Mouse (Mus musculus): ENCODE measurements at regions not wholly inside any gene's neighbourhood (a gene's known extent, or its start where the extent isn't known, plus 50 kb on each side); places are given as distances from the start of the nearest gene placed in this dataset.

DNA sequence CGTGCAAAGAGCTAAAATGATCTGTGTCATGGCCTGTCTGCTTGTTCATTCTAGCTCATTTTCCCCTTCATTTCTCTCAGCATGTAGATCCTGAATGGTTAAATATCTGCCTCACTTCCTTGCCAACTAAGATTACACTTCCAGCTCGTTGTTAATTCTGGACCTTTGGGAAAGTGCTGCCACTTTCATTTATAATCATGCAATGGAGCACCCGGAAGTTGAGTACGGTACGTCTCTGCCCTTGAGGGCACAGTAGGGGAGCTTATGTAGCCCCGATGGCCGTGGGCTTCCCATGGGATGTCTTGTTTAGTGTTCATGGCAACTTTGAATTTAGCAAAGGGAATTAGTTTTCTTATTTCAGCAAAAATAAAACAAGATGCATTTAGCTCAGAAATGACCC is 334.4 kb downstream of the Kcnrg start:
- Histone ChIP-seq H3K36me3 (no peaks in the 10 kb centered on the region), H3K27ac (no peak overlapping the region), H3K4me3 (no peak overlapping the region), H3K4me1 (no peaks in the 10 kb centered on the region), H3K9me3 (no peaks in the 10 kb centered on the region), H3K27me3 (ENCODE audit: insufficient read depth, poor library complexity, severe bottlenecking) (no peaks in the 10 kb centered on the region)
- DNase-seq (ENCODE audit: low spot score): no peak
- 80% methylated on average over 7 of the region's 7 CpGs for WGBS

DNA sequence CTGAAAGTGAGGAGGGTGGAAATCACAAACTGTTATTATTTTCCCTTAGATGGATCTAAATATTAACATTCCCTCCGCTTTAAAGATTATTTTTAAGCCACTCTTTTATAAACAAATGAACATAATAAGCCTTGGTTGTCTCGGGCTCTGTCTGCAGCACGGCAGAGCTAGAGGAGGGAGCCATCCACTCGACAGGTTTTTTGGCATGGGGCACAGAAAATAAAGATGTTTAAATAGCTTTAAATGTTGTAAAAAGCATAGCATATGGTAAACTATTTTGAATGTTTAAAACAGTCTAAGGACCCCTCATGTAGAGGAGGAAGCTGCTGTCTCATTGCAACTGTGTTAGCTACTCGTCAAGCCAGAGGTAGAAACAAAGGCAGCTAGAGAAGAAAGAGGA is 338.4 kb downstream of the Kcnrg start:
- Histone ChIP-seq H3K4me1 (0 out of 2 replicates have a peak, but pooled peaks cover 5% of the 10 kb centered on the region), H3K36me3 (no peaks in the 10 kb centered on the region), H3K4me3 (no peak overlapping the region), H3K27ac (no peak overlapping the region), H3K9me3 (no peaks in the 10 kb centered on the region), H3K27me3 (ENCODE audit: insufficient read depth, poor library complexity, severe bottlenecking) (no peaks in the 10 kb centered on the region)
- no peak for DNase-seq (ENCODE audit: low spot score)
- 73% methylated on average over 5 of the region's 5 CpGs for WGBS

DNA sequence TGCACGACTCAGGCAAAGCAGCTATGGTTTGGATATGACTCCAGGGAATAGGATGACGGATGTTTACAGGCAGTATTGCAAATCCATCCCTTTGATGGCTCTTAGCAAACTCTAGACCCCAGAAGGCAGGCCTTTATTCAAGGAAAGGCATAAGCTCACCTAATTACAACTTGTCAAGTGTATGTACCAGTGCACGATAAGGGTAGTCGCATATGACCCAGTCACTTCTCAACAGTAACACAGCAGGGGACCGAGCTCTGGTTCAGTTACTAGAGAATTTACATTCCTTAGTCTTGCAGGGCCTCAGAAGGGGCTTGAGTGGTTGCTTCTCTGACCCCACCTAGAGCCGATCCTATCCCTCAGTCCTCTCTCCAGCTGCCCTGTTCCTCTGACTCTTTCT is 342.2 kb downstream of the Kcnrg start:
- Histone ChIP-seq H3K27ac (no peak overlapping the region), H3K4me3 (no peak overlapping the region), H3K36me3 (no peaks in the 10 kb centered on the region), H3K4me1 (0 out of 2 replicates have a peak, but pooled peaks cover 5% of the 10 kb centered on the region), H3K9me3 (no peaks in the 10 kb centered on the region), H3K27me3 (ENCODE audit: insufficient read depth, poor library complexity, severe bottlenecking) (no peaks in the 10 kb centered on the region)
- WGBS: 61% methylated on average over 6 of the region's 6 CpGs
- DNase-seq (ENCODE audit: low spot score): no peak

DNA sequence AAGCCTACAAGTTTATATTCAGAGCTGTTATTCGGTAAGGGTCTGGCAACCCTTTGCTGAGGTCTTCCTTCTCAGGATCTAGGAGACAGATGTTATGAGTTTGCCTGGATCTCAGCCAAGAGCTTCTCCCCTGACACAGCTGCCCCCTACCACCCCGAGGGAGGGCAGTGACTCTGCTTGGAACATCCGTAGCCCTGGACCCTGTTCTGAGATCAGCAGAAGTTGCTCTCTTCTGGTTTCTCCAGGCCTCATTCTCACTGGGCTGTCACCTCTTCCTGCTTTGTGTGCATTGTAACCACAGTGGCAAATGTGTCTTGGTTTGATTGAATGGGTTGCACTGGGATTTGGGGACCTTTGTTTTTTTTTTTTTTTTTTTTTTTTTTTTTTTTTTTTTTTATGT is 342.4 kb upstream of the Rnaseh2b start:
- Histone ChIP-seq H3K36me3 (no peaks in the 10 kb centered on the region), H3K9me3 (no peaks in the 10 kb centered on the region), H3K4me1 (0 out of 2 replicates have a peak, but pooled peaks cover 5% of the 10 kb centered on the region), H3K27me3 (ENCODE audit: insufficient read depth, poor library complexity, severe bottlenecking) (no peaks in the 10 kb centered on the region), H3K4me3 (no peak overlapping the region), H3K27ac (no peak overlapping the region)
- WGBS: 68% methylated on average over 3 of the region's 3 CpGs
- no peak for DNase-seq (ENCODE audit: low spot score)

DNA sequence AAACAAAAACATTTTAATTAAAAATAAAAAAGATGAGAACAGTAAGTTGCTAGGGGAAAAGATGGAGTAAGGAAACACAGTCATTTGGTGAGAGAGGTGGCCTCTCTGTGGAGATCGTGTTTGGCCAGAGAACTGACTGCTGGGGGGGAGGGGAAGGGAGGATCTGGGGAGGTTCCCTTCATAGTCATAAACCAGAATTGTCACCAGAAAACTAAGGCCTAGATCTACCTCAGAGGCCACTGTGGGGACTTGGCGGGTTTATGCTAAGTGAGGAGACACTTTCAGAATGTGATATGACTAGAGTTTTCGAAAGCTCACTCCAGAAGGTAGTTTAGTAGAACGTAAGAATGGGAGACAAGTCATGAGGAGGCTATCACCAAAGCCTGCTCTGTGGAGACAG is 339.4 kb upstream of the Rnaseh2b start:
- Histone ChIP-seq H3K4me1 (0 out of 2 replicates have a peak, but pooled peaks cover 5% of the 10 kb centered on the region), H3K36me3 (no peaks in the 10 kb centered on the region), H3K4me3 (no peak overlapping the region), H3K27me3 (ENCODE audit: insufficient read depth, poor library complexity, severe bottlenecking) (no peaks in the 10 kb centered on the region), H3K27ac (no peak overlapping the region), H3K9me3 (no peaks in the 10 kb centered on the region)
- 81% methylated on average over 4 of the region's 4 CpGs for WGBS
- DNase-seq (ENCODE audit: low spot score): no peak

- H3K36me3 ChIP-seq: no peaks in the 10 kb centered on the region
- no peaks in the 10 kb centered on the region for H3K4me1 ChIP-seq
- no peak overlapping the region for H3K4me3 ChIP-seq
- no peak for DNase-seq (ENCODE audit: low spot score)
- no peaks in the 10 kb centered on the region for H3K27me3 ChIP-seq (ENCODE audit: insufficient read depth, poor library complexity, severe bottlenecking)
- no peak overlapping the region for H3K27ac ChIP-seq
- H3K9me3 ChIP-seq: no peaks in the 10 kb centered on the region
Measured at GRCm38 (mm10) chr14:61955416-61955815, 337.0 kb upstream of the Rnaseh2b start.

DNA sequence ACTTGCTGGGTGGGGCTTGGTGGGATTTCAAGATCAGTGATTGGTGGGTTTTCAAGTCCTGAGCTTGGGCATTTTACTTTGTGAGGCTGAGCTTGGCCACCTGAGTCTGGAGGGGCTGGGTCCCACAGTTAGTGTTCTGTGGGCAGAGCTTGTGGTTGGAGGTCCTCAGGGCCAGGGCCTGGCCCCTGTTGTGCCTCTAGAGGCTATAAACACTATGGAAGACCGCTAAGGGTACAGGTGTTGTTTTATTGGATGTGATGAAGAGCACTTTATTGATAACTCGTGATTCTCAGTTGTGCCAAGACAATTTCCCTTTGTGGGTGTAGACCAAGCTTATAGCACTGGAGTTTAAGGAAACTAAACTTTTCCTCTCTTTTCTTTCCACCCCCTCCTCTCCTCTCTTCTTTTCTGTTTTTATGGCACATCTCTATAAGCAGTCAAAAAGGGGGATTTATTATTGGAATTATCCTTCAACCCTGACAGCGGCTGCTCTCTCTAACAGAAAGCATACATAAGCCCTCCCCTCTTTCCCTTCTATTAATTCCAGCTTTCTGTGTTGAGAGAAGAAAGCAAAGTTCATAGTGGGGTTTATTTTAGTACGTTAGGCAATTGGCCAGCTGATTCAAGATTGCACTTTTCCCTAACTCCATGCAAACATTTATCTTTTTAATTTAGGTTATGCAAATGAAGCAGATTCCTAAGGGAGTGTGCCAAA is 332.0 kb upstream of the Rnaseh2b start:
- Histone ChIP-seq H3K4me3 (no peak overlapping the region), H3K4me1 (no peaks in the 10 kb centered on the region), H3K27ac (no peak overlapping the region), H3K27me3 (ENCODE audit: insufficient read depth, poor library complexity, severe bottlenecking) (no peaks in the 10 kb centered on the region), H3K36me3 (no peaks in the 10 kb centered on the region), H3K9me3 (no peaks in the 10 kb centered on the region)
- 87% methylated on average over 4 of the region's 4 CpGs for WGBS
- DNase-seq (ENCODE audit: low spot score): no peak

DNA sequence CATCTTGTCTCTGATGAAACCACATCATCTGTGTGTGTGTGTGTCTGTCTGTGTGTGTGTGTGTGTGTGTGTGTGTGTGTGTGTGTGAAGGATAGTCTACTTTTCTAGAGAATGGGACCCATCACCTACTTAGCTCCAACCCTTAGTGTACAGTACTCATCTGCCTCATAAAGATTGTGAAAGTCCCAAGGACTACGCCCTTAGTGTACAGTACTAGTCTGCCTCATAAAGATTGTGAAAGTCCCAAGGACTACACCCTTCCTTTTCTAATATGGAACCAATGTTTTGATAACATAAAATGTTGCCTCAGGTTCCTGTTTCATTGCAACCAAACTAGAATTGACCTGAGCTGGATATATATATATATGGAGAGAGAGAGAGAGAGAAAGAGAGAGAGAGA is 323.9 kb upstream of the Rnaseh2b start:
- Histone ChIP-seq H3K36me3 (no peaks in the 10 kb centered on the region), H3K4me3 (no peak overlapping the region), H3K9me3 (no peaks in the 10 kb centered on the region), H3K27me3 (ENCODE audit: insufficient read depth, poor library complexity, severe bottlenecking) (no peaks in the 10 kb centered on the region), H3K4me1 (no peaks in the 10 kb centered on the region), H3K27ac (no peak overlapping the region)
- no peak for DNase-seq (ENCODE audit: low spot score)
- 97% methylated on average over 1 of the region's 1 CpGs for WGBS

- H3K36me3 ChIP-seq: no peaks in the 10 kb centered on the region
- H3K4me3 ChIP-seq: no peak overlapping the region
- no peaks in the 10 kb centered on the region for H3K27me3 ChIP-seq (ENCODE audit: insufficient read depth, poor library complexity, severe bottlenecking)
- H3K9me3 ChIP-seq: no peaks in the 10 kb centered on the region
- H3K4me1 ChIP-seq: no peaks in the 10 kb centered on the region
- DNase-seq (ENCODE audit: low spot score): no peak
- H3K27ac ChIP-seq: no peak overlapping the region
- WGBS: 76% methylated on average over 5 of the region's 5 CpGs
Measured at GRCm38 (mm10) chr14:61968957-61969535, 323.3 kb upstream of the Rnaseh2b start.

DNA sequence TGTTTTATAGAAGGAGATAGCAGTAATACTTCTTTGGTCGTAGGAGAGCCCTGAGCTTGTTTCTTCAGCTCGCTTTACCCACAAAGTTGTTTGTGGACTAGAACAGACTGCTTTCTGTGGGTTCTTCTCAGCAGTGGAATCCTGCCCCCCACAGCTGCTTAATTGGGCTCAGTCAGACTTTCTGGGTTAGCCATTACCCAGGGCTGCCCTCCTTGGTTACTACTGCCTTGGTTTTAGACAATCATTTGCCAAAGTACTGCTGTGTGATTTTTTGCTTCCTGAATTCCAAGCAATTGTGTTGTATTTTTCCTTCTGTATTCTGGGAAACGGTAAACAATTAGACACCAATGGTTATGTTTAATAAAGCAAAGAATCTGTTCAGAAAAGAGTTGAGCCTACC is 321.8 kb upstream of the Rnaseh2b start:
- WGBS: 74% methylated on average over 3 of the region's 3 CpGs
- H3K4me3 ChIP-seq: no peak overlapping the region
- H3K4me1 ChIP-seq: no peaks in the 10 kb centered on the region
- 0 out of 2 replicates have a peak, but pooled peaks cover 5% of the 10 kb centered on the region for H3K27me3 ChIP-seq (ENCODE audit: insufficient read depth, poor library complexity, severe bottlenecking)
- H3K27ac ChIP-seq: no peak overlapping the region
- H3K9me3 ChIP-seq: no peaks in the 10 kb centered on the region
- DNase-seq (ENCODE audit: low spot score): no peak
- no peaks in the 10 kb centered on the region for H3K36me3 ChIP-seq

- 73% methylated on average over 14 of the region's 14 CpGs for WGBS
- Histone ChIP-seq H3K27me3 (ENCODE audit: insufficient read depth, poor library complexity, severe bottlenecking) (0 out of 2 replicates have a peak, but pooled peaks cover 5% of the 10 kb centered on the region), H3K27ac (no peak overlapping the region), H3K9me3 (no peaks in the 10 kb centered on the region), H3K4me1 (no peaks in the 10 kb centered on the region), H3K4me3 (no peak overlapping the region), H3K36me3 (no peaks in the 10 kb centered on the region)
- DNase-seq (ENCODE audit: low spot score): no peak
Measured at GRCm38 (mm10) chr14:61971100-61972088, 321.0 kb upstream of the Rnaseh2b start.

- 71% methylated on average over 6 of the region's 6 CpGs for WGBS
- Histone ChIP-seq H3K36me3 (no peaks in the 10 kb centered on the region), H3K4me1 (no peaks in the 10 kb centered on the region), H3K4me3 (no peak overlapping the region), H3K27me3 (ENCODE audit: insufficient read depth, poor library complexity, severe bottlenecking) (0 out of 2 replicates have a peak, but pooled peaks cover 5% of the 10 kb centered on the region), H3K9me3 (no peaks in the 10 kb centered on the region), H3K27ac (no peak overlapping the region)
- no peak for DNase-seq (ENCODE audit: low spot score)
Measured at GRCm38 (mm10) chr14:61975301-61975732, 317.1 kb upstream of the Rnaseh2b start.

- H3K4me1 ChIP-seq: no peaks in the 10 kb centered on the region
- no peaks in the 10 kb centered on the region for H3K27me3 ChIP-seq (ENCODE audit: insufficient read depth, poor library complexity, severe bottlenecking)
- H3K4me3 ChIP-seq: no peak overlapping the region
- no peaks in the 10 kb centered on the region for H3K36me3 ChIP-seq
- 79% methylated on average over 3 of the region's 3 CpGs for WGBS
- no peak for DNase-seq (ENCODE audit: low spot score)
- H3K9me3 ChIP-seq: peaks cover 6% of the 10 kb centered on the region; the same call in 1 of the 2 replicates
- H3K27ac ChIP-seq: no peak overlapping the region
Measured at GRCm38 (mm10) chr14:61980581-61980980, 311.8 kb upstream of the Rnaseh2b start.

Data from heart, embryonic 10.5 days (tissue).